Mouse (Mus musculus) layer of hippocampus, postnatal 14 days (tissue): ENCODE measurements around the gene Nkd1. TPM values are rescaled to one million over a fixed set of nuclear protein-coding genes. Genes with fewer than 3 reads are reported as not detected.

Experiments used
- DNase-seq, 2 experiments: peaks; one replicate each; pipeline ENCODE4 v3.0.0; 2021 to 2022; ENCODE audit warnings: low spot score in 2 of 2, mixed read lengths in 1 of 2
- long read RNA-seq, 2 experiments: library from polyadenylated mRNA; stranded (forward); transcript quantifications; one replicate each; pipeline ENCODE4 v2.0.0; 2021
- total RNA-seq, 2 experiments: library from RNA; stranded (reverse); gene quantifications; 2 replicates each; pipeline ENCODE4 v1.2.3; 2021

The Nkd1 gene
- 10 to 100 TPM; 13.4 to 14.7 TPM for total RNA-seq
- long read RNA-seq, experiment 1, transcript Nkd1-201 (10 exons, 3,035 nt), result major isoform, 15 of 23 reads
- long read RNA-seq, experiment 1, partial matches to known transcripts, result 6 of 23 reads
- long read RNA-seq, experiment 1, other reads (novel, unspliced or antisense), result 2 of 23 reads
- long read RNA-seq, experiment 2, transcript Nkd1-201 (10 exons, 3,035 nt), result major isoform, 14 of 23 reads
- long read RNA-seq, experiment 2, partial matches to known transcripts, result 5 of 23 reads
- long read RNA-seq, experiment 2, other reads (novel, unspliced or antisense), result 4 of 23 reads

GRCm38 (mm10) chr8:88520985-88521527 lies at the start of gene Nkd1:
Nkd1 (plus strand) TSS chr8:88521354.
- peak; percentile 69 to 81 for DNase-seq

- DNase-seq, result no peak
These were observed 39.9 kb upstream of the Nkd1 start for GRCm38 (mm10) chr8:88481290-88481689.

- DNase-seq, result no peak
These were observed 32.7 kb upstream of the Nkd1 start for GRCm38 (mm10) chr8:88488391-88488829.

DNA sequence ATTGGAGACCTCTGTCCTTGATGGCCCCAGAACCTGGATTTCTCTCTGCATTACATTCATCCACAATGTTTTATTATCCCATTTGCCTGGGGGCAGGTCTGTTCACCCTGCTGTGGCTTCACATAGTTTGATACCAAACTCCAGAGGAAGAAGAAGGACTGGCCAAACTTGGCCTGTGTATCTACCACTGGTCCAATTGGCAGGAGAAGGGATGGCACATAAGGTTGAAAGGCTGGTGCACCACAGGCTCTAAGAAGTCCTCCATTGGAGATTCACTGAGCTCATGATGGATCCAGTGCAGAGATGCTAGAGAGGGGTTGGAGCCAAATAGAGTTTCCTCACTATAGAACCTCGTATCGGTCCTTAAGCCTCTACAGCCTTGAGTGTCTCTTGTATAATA lies 27.1 kb upstream of the Nkd1 start:
- DNase-seq, result no peak

GRCm38 (mm10) chr8:88495071-88495805 lies 25.9 kb upstream of the Nkd1 start:
- DNase-seq, result peak; percentile 43 to 51

GRCm38 (mm10) chr8:88502143-88502542 lies 19.0 kb upstream of the Nkd1 start:
- DNase-seq, result no peak

DNA sequence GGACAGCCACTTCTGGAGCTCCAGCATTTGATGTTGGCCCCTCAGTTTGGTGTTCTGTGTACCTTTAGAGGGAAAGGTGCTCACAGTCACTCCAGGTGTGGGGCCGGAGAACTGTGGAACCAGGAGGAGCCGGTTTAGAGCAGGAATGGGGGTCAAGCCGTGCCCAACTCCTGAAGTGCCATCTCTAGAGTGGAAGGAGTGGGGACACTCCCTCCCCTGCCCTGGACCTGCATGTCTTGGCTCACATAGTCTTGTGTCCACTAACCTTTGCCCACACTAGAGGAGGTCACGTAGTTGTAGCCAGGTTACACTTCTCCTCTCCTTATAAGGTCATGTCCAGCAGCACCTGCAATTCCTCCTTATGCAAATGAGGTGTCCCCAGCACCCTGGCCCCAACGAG lies 14.2 kb upstream of the Nkd1 start:
- DNase-seq, result no peak

- DNase-seq, result no peak
These were observed 10.1 kb upstream of the Nkd1 start for GRCm38 (mm10) chr8:88511061-88511460.

DNA sequence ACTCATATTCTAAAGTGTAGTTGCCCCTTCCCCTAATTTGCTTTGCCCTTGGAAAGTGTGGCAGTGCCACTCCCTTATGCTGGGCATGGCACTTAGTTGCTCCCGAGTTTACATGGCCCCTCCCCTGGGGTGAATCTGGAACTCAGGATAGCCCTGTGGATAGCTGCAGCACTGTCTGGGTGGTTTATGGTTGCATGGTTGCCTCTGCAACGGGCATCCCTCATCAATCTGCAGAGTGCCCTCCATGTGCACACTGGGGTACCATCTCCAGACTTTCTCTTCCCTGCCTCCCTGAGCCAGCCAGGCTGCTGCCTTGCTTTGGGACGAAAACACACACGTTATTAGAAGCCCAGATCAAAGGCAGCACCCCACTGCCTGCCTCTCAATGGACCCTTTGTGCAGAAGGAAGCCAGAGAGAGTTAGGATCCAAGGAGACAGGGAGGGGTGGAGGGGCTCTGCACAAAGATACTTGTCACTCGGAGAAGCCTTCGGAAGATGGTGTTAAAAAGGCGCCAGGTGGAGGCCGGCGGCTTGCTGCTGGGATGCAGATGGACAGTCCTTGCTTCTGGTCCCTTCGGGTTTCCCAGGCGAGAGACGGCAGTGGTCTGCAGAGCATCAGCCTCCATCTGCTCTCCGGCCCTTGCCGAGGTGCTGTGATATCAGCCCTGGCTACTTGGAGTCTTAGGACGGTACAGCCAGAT lies 8.9 kb upstream of the Nkd1 start:
- peak; percentile 19 to 53 for DNase-seq

- no peak for DNase-seq
These were observed 3.1 kb upstream of the Nkd1 start for GRCm38 (mm10) chr8:88518047-88518446.

- no peak for DNase-seq
These were observed 773 bp upstream of the Nkd1 start for GRCm38 (mm10) chr8:88520381-88520780.

DNA sequence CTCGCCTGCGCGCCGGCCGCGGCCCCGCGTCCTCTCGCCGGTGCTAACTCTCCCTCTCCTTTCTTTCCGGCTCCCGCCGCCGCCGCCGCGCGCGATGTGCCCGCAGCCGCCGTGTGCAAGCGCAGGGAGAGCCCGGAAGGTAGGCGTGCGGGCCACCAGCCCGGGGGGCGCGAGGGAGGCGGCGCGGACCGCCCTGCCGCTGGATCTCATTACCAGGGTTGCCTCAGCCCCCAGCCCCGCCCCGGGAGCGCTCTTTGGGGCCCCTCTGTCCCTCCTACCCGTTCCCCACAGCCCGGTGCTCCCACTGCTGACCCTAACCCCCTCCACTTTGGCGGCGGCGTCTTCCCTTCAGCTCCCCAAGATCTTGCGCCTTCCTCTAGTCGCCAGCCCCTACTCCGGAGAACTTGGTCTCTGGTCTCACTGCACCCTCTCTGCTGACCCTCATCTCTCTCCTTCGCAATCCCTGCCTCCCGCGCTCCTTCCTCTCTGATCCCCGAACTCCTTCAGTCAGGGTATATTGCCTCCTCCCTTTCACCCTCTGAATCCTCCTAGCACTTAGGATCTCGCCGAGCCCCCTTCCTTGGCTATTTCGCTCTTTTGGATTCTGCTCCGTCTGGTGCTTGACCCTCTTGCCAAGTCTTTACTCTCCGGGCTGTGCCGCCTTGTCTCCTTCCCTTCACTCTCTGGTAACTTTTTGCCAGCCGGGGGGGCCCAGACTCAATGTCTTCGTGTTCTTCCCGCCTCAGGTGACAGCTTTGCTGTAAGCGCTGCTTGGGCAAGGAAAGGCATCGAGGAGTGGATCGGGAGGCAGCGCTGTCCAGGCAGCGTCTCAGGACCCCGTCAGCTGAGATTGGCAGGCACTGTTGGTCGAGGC lies 624 bp downstream of the Nkd1 start:
- no peak for DNase-seq

DNA sequence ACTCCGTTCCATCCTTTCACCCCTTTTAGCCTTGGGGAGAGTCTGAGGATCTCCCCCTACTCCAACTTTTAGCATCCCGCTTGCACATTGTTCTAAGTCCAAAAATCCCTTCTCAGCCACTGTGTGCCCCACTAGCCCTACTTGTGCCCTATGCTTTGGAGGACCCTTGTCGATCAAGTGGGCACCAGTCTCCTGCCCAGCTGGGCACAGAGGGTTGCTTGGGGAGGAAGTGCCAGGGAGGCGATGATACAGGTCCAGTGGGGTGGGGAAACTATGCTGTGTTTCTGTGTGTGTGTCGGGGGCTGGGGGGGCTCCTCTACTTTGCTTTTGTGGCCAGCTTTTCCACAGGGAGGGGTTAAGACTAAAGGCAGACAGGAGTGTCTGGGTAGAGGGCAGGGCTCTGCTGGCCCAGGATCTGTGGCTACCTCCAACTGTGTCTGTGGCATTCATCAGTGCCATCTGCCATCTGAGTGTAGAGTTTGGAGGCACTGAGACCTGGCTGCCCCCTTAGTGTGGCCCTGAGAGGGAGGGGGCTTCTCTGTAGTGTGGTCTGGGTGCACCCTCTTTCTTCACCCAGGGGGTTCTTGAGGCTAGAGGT lies 1.4 kb downstream of the Nkd1 start:
- DNase-seq, result no peak

- no peak for DNase-seq
These were observed 2.5 kb downstream of the Nkd1 start for GRCm38 (mm10) chr8:88523621-88524020.

DNA sequence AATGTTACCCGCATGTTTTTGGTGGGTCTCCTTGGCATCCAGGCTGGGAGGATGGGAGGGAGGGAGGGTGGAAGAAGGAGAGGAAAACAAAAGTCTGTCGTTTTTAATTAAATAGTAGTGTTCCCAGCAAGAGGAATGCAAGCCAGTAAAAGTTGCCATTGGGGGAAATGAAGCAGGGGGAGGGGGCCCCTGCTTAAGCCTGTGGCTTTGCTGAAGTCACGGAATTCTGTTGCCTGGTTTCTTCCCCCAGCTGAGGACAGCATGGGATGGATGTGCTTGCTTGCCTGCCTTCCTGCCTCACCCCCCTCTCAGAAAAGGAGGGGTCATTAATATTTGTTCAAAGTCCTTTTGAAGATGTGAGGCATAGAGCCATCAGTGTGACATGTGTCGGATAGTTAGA lies 3.0 kb downstream of the Nkd1 start:
- DNase-seq, result no peak

DNA sequence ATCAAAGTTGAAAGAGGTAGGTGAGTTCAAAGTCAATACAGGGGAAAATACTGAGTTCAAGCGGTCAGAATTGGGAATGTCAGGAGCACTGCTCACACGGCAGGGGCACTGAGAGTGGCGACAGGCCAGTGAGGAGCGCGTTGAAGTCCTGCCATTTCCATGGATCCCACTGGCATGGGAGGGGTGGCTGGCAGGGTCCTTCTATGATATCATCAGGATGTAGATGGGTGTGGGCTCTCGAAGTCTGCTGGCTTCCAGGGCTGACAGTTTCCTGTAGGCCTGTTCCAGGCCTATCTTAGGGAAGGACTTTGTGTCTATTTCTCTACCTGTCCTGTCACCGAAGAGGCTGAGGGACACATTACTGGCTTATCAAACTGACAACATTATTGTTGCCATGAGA lies 3.7 kb downstream of the Nkd1 start:
- DNase-seq, result no peak

GRCm38 (mm10) chr8:88526296-88526695 lies 5.1 kb downstream of the Nkd1 start:
- no peak for DNase-seq

DNA sequence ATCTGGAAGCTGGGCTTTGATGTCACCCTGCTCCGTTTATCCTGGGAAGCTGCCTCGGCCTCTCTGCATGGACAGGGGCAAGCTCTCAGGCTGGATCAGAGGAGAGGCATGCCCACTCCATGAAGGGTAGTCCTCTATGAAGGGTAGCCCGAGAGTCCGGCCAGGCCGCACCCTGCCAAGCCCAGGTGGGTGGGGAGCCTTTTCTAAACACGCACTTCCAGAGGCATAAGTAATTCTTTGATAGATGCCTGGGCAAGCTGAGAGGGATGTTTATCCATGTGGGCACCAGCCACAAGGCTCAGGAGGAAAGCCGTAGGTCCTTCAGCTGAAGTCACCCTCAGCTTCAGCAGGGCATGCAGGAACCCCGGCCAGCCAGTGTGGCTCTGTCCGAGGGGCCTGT lies 7.0 kb downstream of the Nkd1 start:
- no peak for DNase-seq

DNA sequence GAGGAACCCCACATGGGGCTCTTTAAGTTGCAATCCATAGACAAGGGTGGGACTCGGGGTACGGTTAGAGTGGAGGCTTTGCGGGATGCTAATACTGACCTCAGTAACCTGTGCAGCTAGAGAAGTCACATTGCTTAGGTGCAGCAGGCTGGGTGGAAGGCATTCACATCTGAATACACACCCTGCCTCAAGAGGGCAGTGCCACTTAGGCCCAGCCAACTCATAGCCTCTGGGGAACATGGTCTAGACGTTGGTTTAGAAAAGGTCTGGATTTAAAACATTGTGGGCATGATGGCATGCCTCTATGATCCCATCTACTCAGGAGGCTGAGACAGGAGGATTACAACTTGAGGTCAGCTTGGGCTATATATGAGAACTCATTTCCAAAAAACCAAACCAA lies 8.6 kb downstream of the Nkd1 start:
- no peak for DNase-seq

GRCm38 (mm10) chr8:88537081-88537480 lies 15.9 kb downstream of the Nkd1 start:
- no peak for DNase-seq
